Mouse (Mus musculus): ENCODE data around the gene Cop1. TPM values are rescaled to one million over a fixed set of nuclear protein-coding genes. Genes with fewer than 3 reads are reported as not detected.
A peak's percentile ranks its signal among the peaks of the same experiment; 100 is the strongest.
"Not testable (repeated sequence)": the region's sequence is repeated elsewhere in the genome, so short reads cannot be mapped to it uniquely, and the experiment has no call there.

Cop1 gene
- polyA plus RNA-seq, 1 experiment from 2014 or later: 44.3 TPM

DNA sequence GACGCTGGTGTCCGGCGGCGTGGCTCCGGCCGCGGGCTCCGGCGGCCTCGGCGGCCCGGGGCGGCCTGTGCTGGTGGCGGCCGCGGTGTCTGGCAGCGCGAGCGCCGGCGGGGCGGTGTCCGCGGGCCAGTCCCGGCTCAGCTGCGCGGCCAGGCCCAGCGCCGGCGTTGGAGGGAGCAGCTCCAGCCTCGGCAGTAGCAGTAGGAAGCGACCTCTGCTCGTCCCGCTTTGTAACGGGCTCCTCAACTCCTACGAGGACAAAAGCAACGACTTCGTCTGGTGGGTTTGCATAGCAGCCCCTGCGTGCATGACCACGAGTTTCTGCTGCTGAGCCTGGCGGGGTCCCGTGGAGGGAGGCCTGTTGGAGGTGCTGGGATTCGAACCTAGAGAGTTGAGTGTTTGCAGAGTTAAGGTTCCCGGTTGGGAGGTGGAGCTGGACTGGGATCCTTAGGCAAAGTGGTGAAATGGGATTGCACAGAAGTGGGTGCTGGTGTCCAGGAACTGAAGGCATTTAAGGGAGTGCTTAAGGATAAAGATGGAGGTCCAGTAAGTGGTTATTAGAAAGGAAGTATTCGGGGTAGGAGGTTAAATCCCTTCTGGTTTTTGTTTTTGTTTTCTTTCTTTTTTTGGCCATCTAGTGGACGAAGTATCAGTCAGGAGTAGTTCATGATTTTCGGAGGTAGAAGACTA lies 597 bp downstream of the Cop1 start:
- peak overlapping the region; percentile 60 for H3K4me2 ChIP-seq (replicated peaks; ENCODE audit: low read depth, low read length)
- not testable (repeated sequence) for H3K9me3 ChIP-seq (ENCODE audit: control insufficient read depth, low read length); H3K36me3 ChIP-seq (ENCODE audit: control insufficient read depth, insufficient read depth, low read length); H3K27me3 ChIP-seq (ENCODE audit: control insufficient read depth, insufficient read depth, low read length)
- H3K4me3 ChIP-seq (ENCODE audit: low read length): peak overlapping the region; percentile 57
- peaks cover 15% of the 10 kb centered on the region for H3K4me1 ChIP-seq (ENCODE audit: control insufficient read depth, insufficient read depth, low read length)
- WGBS: under 1% methylated on average over 21 of the region's 47 CpGs
- peak overlapping the region; percentile 61 for H3K9ac ChIP-seq (ENCODE audit: low read depth, low read length)
- H3K27ac ChIP-seq (ENCODE audit: low read depth, low read length): peak overlapping the region; percentile 1; the same call in 1 of the 2 replicates
- peak; percentile 55; the same call in 1 of the 2 replicates for ATAC-seq (ENCODE audit: low FRiP score, low TSS enrichment)

GRCm38 (mm10) chr1:159233426-159233825 lies 1.3 kb downstream of the Cop1 start:
- H3K4me1 ChIP-seq (ENCODE audit: control insufficient read depth, insufficient read depth, low read length): peaks cover 15% of the 10 kb centered on the region
- peak overlapping the region; percentile 60 for H3K4me2 ChIP-seq (replicated peaks; ENCODE audit: low read depth, low read length)
- no peak overlapping the region for H3K27ac ChIP-seq (ENCODE audit: low read depth, low read length)
- H3K27me3 ChIP-seq (ENCODE audit: control insufficient read depth, insufficient read depth, low read length): no peaks in the 10 kb centered on the region
- no peak for ATAC-seq (ENCODE audit: low FRiP score, low TSS enrichment)
- no peaks in the 10 kb centered on the region for H3K9me3 ChIP-seq (ENCODE audit: control insufficient read depth, low read length)
- 26% methylated on average over 5 of the region's 5 CpGs for WGBS
- peak overlapping the region; percentile 57 for H3K4me3 ChIP-seq (ENCODE audit: low read length)
- H3K9ac ChIP-seq (ENCODE audit: low read depth, low read length): peak overlapping the region; percentile 61
- H3K36me3 ChIP-seq (ENCODE audit: control insufficient read depth, insufficient read depth, low read length): no peaks in the 10 kb centered on the region

DNA sequence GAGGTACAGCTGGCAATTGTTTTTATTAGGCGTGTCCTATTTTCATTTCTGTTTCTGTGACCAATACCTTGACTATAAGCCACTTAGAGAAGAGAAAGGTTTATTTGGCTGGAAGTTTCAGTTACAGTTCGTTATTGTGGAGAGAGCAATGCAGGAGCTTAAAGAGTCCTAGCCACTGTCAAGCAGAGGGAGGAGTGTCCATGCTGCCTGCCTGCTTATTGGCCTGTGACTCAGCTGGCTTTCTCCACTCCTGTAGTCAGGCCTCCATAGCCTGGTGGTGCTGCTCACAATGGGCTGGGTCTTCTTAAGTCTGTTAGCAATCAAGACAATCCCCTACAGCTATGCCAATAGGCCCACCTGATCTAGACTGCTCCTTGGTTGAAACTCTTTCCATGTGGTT lies 2.4 kb downstream of the Cop1 start:
- H3K4me3 ChIP-seq (ENCODE audit: low read length): no peak overlapping the region; the same call in 1 of the 2 replicates
- H3K4me2 ChIP-seq (replicated peaks; ENCODE audit: low read depth, low read length): peak overlapping the region; percentile 60
- H3K27me3 ChIP-seq (ENCODE audit: control insufficient read depth, insufficient read depth, low read length): no peaks in the 10 kb centered on the region
- no peak overlapping the region for H3K27ac ChIP-seq (ENCODE audit: low read depth, low read length)
- no peaks in the 10 kb centered on the region for H3K36me3 ChIP-seq (ENCODE audit: control insufficient read depth, insufficient read depth, low read length)
- peaks cover 15% of the 10 kb centered on the region for H3K4me1 ChIP-seq (ENCODE audit: control insufficient read depth, insufficient read depth, low read length)
- H3K9me3 ChIP-seq (ENCODE audit: control insufficient read depth, low read length): no peaks in the 10 kb centered on the region
- 56% methylated on average over 2 of the region's 2 CpGs for WGBS
- ATAC-seq (ENCODE audit: low FRiP score, low TSS enrichment): no peak
- H3K9ac ChIP-seq (ENCODE audit: low read depth, low read length): no peak overlapping the region

DNA sequence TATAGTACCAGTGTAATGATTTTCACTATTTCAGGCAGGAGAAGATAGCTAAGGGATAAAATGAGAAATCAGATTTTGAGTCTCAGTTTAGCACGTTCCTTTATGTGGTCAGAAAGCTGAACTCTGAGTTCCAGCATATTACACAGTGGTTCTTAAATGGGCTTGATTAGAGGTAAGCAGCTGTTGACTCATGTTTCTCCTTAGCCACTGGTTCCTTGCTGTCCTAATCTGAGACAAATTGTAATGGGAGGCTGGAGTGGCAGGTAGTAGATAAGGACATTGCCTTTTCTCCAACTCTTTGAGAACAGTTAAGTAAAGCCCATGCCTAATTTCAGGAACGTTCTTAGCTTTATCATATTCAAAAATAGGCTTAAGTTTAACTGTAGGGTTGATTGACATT lies 3.6 kb downstream of the Cop1 start:
- peaks cover 7% of the 10 kb centered on the region; the same call in 1 of the 2 replicates for H3K36me3 ChIP-seq (ENCODE audit: control insufficient read depth, insufficient read depth, low read length)
- no peaks in the 10 kb centered on the region for H3K27me3 ChIP-seq (ENCODE audit: control insufficient read depth, insufficient read depth, low read length)
- H3K27ac ChIP-seq (ENCODE audit: low read depth, low read length): no peak overlapping the region
- no peak overlapping the region for H3K4me3 ChIP-seq (ENCODE audit: low read length)
- 88% methylated on average over 2 of the region's 2 CpGs for WGBS
- no peak for ATAC-seq (ENCODE audit: low FRiP score, low TSS enrichment)
- H3K9me3 ChIP-seq (ENCODE audit: control insufficient read depth, low read length): no peaks in the 10 kb centered on the region
- no peak overlapping the region for H3K4me2 ChIP-seq (replicated peaks; ENCODE audit: low read depth, low read length)
- peaks cover 15% of the 10 kb centered on the region for H3K4me1 ChIP-seq (ENCODE audit: control insufficient read depth, insufficient read depth, low read length)
- H3K9ac ChIP-seq (ENCODE audit: low read depth, low read length): no peak overlapping the region

- no peak overlapping the region for H3K27ac ChIP-seq (ENCODE audit: low read depth, low read length)
- H3K9ac ChIP-seq (ENCODE audit: low read depth, low read length): no peak overlapping the region
- no peaks in the 10 kb centered on the region for H3K27me3 ChIP-seq (ENCODE audit: control insufficient read depth, insufficient read depth, low read length)
- WGBS: 89% methylated on average over 6 of the region's 6 CpGs
- H3K36me3 ChIP-seq (ENCODE audit: control insufficient read depth, insufficient read depth, low read length): peaks cover 12% of the 10 kb centered on the region; the same call in 1 of the 2 replicates
- H3K4me1 ChIP-seq (ENCODE audit: control insufficient read depth, insufficient read depth, low read length): peaks cover 15% of the 10 kb centered on the region
- 0 out of 2 replicates have a peak, but pooled peaks have one; percentile 21 for ATAC-seq (ENCODE audit: low FRiP score, low TSS enrichment)
- no peak overlapping the region for H3K4me3 ChIP-seq (ENCODE audit: low read length)
- no peak overlapping the region for H3K4me2 ChIP-seq (replicated peaks; ENCODE audit: low read depth, low read length)
- no peaks in the 10 kb centered on the region for H3K9me3 ChIP-seq (ENCODE audit: control insufficient read depth, low read length)
Measured at GRCm38 (mm10) chr1:159238147-159238546, 6.0 kb downstream of the Cop1 start.

GRCm38 (mm10) chr1:159250320-159250719 lies 18.2 kb downstream of the Cop1 start:
- Histone ChIP-seq H3K4me2 (replicated peaks; ENCODE audit: low read depth, low read length) (no peak overlapping the region), H3K27me3 (ENCODE audit: control insufficient read depth, insufficient read depth, low read length) (no peaks in the 10 kb centered on the region), H3K4me3 (ENCODE audit: low read length) (no peak overlapping the region), H3K4me1 (ENCODE audit: control insufficient read depth, insufficient read depth, low read length) (no peaks in the 10 kb centered on the region), H3K9me3 (ENCODE audit: control insufficient read depth, low read length) (no peaks in the 10 kb centered on the region), H3K36me3 (ENCODE audit: control insufficient read depth, insufficient read depth, low read length) (peaks cover 28% of the 10 kb centered on the region), H3K9ac (ENCODE audit: low read depth, low read length) (no peak overlapping the region), H3K27ac (ENCODE audit: low read depth, low read length) (no peak overlapping the region)
- ATAC-seq (ENCODE audit: low FRiP score, low TSS enrichment): no peak
- WGBS: 51% methylated on average over 2 of the region's 2 CpGs

GRCm38 (mm10) chr1:159253078-159253477 lies 21.0 kb downstream of the Cop1 start:
- Histone ChIP-seq H3K9ac (ENCODE audit: low read depth, low read length) (no peak overlapping the region), H3K4me1 (ENCODE audit: control insufficient read depth, insufficient read depth, low read length) (no peaks in the 10 kb centered on the region), H3K4me3 (ENCODE audit: low read length) (no peak overlapping the region), H3K36me3 (ENCODE audit: control insufficient read depth, insufficient read depth, low read length) (peaks cover 27% of the 10 kb centered on the region), H3K27me3 (ENCODE audit: control insufficient read depth, insufficient read depth, low read length) (no peaks in the 10 kb centered on the region), H3K27ac (ENCODE audit: low read depth, low read length) (no peak overlapping the region), H3K9me3 (ENCODE audit: control insufficient read depth, low read length) (no peaks in the 10 kb centered on the region), H3K4me2 (replicated peaks; ENCODE audit: low read depth, low read length) (no peak overlapping the region)
- ATAC-seq (ENCODE audit: low FRiP score, low TSS enrichment): no peak
- WGBS: 89% methylated on average over 2 of the region's 2 CpGs

DNA sequence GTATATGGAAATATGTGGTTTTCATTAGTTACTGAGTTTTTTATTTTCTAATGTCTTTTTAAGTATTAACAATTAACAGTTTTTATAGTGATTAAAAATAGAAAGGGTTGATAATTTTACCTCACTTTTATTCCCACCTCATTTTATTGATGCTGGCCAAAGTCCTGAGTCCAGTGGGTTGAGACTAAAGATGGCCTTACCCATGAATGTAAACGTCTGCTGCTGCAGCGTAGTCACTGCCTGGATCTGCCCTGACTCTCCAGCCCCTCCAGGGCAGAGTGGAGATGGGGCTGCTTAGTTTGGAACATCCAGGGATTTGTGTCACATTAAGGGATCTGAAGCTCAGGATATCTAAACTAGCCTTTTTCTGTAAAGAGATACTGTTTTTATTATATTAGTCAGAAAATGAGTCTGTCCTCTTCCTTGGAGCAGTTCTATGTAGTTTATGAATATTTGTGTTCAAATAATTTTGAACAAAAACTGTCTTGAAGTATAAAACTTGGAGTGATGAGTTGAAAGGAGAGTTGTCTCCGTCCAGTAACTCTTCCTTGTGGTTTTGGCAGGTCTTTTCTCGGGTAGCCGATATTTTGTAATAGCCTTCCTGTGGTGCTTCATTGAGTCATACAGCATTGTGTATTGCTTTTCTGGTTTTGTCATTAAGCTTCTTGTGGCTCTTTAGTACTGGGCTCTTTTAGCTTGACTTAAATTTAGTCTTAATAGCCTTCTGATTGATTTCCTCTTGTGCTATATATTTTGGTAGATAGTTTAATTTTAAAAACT lies 23.0 kb downstream of the Cop1 start:
- Histone ChIP-seq H3K4me1 (ENCODE audit: control insufficient read depth, insufficient read depth, low read length) (no peaks in the 10 kb centered on the region), H3K27ac (ENCODE audit: low read depth, low read length) (no peak overlapping the region), H3K9ac (ENCODE audit: low read depth, low read length) (no peak overlapping the region), H3K36me3 (ENCODE audit: control insufficient read depth, insufficient read depth, low read length) (peaks cover 28% of the 10 kb centered on the region), H3K27me3 (ENCODE audit: control insufficient read depth, insufficient read depth, low read length) (no peaks in the 10 kb centered on the region), H3K4me2 (replicated peaks; ENCODE audit: low read depth, low read length) (no peak overlapping the region), H3K4me3 (ENCODE audit: low read length) (no peak overlapping the region), H3K9me3 (ENCODE audit: control insufficient read depth, low read length) (no peaks in the 10 kb centered on the region)
- ATAC-seq (ENCODE audit: low FRiP score, low TSS enrichment): no peak
- 87% methylated on average over 5 of the region's 5 CpGs for WGBS

DNA sequence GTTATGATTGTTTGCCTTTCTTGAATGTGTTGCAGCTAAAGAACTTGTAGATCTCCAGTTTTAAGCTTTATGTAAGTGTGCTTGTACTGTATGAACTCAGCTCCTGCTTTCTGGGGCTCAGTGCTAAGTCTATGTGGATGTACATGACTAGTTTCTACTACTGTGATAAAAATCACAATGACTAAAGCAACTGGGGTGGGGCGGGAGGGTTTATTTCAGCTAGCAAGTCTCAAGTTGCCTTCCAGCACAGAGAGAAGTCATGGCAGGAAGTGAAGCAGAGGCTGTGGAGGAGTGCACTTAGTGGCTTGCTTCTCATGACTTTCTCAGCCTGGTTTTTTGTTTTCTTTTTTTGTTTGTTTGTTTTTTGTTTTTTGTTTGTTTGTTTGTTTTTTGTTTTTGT lies 24.4 kb downstream of the Cop1 start:
- ATAC-seq (ENCODE audit: low FRiP score, low TSS enrichment): no peak
- Histone ChIP-seq H3K9me3 (ENCODE audit: control insufficient read depth, low read length) (no peaks in the 10 kb centered on the region), H3K36me3 (ENCODE audit: control insufficient read depth, insufficient read depth, low read length) (peaks cover 31% of the 10 kb centered on the region), H3K27ac (ENCODE audit: low read depth, low read length) (no peak overlapping the region), H3K4me1 (ENCODE audit: control insufficient read depth, insufficient read depth, low read length) (no peaks in the 10 kb centered on the region), H3K4me2 (replicated peaks; ENCODE audit: low read depth, low read length) (no peak overlapping the region), H3K4me3 (ENCODE audit: low read length) (no peak overlapping the region), H3K27me3 (ENCODE audit: control insufficient read depth, insufficient read depth, low read length) (no peaks in the 10 kb centered on the region), H3K9ac (ENCODE audit: low read depth, low read length) (no peak overlapping the region)
- 35% methylated on average over 1 of the region's 1 CpGs for WGBS
